Mouse (Mus musculus): ENCODE results near the gene Clec18a. TPM values are rescaled to one million over a fixed set of nuclear protein-coding genes. Genes with fewer than 3 reads are reported as not detected.
"Not testable (repeated sequence)": the region's sequence is repeated elsewhere in the genome, so short reads cannot be mapped to it uniquely, and the experiment has no call there.

Gene Clec18a
- polyA plus RNA-seq, 1 experiment from 2014 or later = not detected

DNA sequence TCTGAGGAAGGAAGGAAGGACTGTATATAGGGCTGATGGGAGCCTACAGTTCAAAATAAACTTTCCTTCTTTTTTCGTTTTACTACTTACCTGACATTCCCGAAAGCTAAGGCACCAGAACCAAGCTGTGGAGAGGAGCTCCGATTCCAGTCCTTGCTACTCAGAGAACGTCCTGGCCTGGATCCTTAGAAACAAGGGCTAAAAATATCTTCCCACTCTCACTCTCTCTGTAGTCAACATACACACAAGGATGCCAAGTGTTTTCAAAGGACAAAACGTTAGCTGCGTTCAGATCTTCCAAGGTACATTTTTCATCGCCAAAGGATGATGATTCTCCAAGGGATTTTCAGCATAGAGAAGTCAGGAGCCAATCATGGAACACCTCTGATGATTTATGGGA is 520 bp downstream of the Clec18a start:
- WGBS = 70% methylated on average over 7 of the region's 7 CpGs
- H3K4me1 ChIP-seq (ENCODE audit: insufficient read depth, low read depth, low read length) = peaks cover 6% of the 10 kb centered on the region; the same call in 1 of the 2 replicates
- H3K4me3 ChIP-seq (ENCODE audit: low read depth, low read length) = no peak overlapping the region
- no peak for ATAC-seq
- H3K9me3 ChIP-seq (ENCODE audit: low read length) = no peaks in the 10 kb centered on the region
- H3K27ac ChIP-seq (ENCODE audit: low read length) = no peak overlapping the region
- no peak overlapping the region for H3K4me2 ChIP-seq (replicated peaks; ENCODE audit: low read depth, low read length)
- H3K9ac ChIP-seq (replicated peaks; ENCODE audit: low read depth) = no peak overlapping the region
- no peak for DNase-seq (ENCODE audit: low spot score)
- TF ChIP-seq EP300 (IDR thresholded peaks at IDR 0.05) (no peak), CTCF (IDR thresholded peaks at IDR 0.05) (no peak)
- no peaks in the 10 kb centered on the region for H3K36me3 ChIP-seq (ENCODE audit: insufficient read depth, low read length)
- no peaks in the 10 kb centered on the region for H3K27me3 ChIP-seq (replicated peaks; ENCODE audit: insufficient read depth, low read length)

- TF ChIP-seq CTCF (IDR thresholded peaks at IDR 0.05) = peak; percentile 89
- no peak for TF ChIP-seq EP300 (IDR thresholded peaks at IDR 0.05)
- no peak overlapping the region for H3K9ac ChIP-seq (replicated peaks; ENCODE audit: low read depth)
- no peaks in the 10 kb centered on the region for H3K4me1 ChIP-seq (ENCODE audit: insufficient read depth, low read depth, low read length)
- H3K9me3 ChIP-seq (ENCODE audit: low read length) = no peaks in the 10 kb centered on the region
- DNase-seq (ENCODE audit: low spot score) = peak; percentile 89
- no peaks in the 10 kb centered on the region for H3K36me3 ChIP-seq (ENCODE audit: insufficient read depth, low read length)
- no peak overlapping the region for H3K27ac ChIP-seq (ENCODE audit: low read length)
- no peak overlapping the region for H3K4me2 ChIP-seq (replicated peaks; ENCODE audit: low read depth, low read length)
- ATAC-seq = no peak
- no peak overlapping the region for H3K4me3 ChIP-seq (ENCODE audit: low read depth, low read length)
- no peaks in the 10 kb centered on the region for H3K27me3 ChIP-seq (replicated peaks; ENCODE audit: insufficient read depth, low read length)
- WGBS = 2% methylated on average over 2 of the region's 2 CpGs
These were observed 2.1 kb downstream of the Clec18a start for GRCm38 (mm10) chr8:111090126-111090525.

GRCm38 (mm10) chr8:111083936-111084335 is 8.3 kb downstream of the Clec18a start:
- H3K27ac ChIP-seq (ENCODE audit: low read length); H3K4me2 ChIP-seq (replicated peaks; ENCODE audit: low read depth, low read length); H3K4me3 ChIP-seq (ENCODE audit: low read depth, low read length); H3K9ac ChIP-seq (replicated peaks; ENCODE audit: low read depth); H3K9me3 ChIP-seq (ENCODE audit: low read length); H3K4me1 ChIP-seq (ENCODE audit: insufficient read depth, low read depth, low read length); H3K36me3 ChIP-seq (ENCODE audit: insufficient read depth, low read length); ATAC-seq; DNase-seq (ENCODE audit: low spot score); H3K27me3 ChIP-seq (replicated peaks; ENCODE audit: insufficient read depth, low read length): not testable (repeated sequence)
- 85% methylated on average over 5 of the region's 5 CpGs for WGBS

DNA sequence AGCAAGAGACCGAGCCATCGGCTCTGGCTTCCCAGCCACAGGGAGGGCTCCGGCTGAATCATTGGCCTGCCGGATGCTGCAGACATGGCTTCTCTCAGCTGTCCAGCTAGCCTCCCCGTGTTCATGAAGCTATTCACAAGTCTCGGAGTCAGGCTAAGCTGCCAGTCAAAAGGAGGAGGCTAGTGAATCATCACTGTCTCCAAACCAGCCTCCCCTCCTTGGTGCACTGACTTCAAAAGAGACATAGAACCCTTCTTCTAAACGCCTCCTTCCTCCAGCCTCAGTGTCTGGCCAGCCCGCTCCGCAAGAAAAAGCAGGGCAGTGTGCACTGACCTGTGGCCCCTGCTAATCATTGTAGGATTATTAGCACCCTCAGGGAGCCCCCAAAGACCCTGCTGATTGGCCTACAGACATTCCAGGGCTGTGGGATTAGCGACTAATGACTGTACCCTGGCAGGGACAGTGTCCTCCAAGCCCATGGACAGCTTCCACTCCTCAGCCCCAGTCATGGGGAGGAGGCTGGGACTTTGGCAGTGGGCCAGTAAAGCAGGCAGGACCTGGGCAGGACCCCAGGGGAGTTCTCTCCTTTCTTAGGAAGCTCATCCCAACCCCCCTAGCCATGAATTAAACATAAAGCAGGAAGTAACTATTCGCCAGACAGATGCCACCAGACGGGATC is 10.5 kb downstream of the Clec18a start:
- Histone ChIP-seq H3K4me3 (ENCODE audit: low read depth, low read length) (no peak overlapping the region), H3K4me2 (replicated peaks; ENCODE audit: low read depth, low read length) (no peak overlapping the region), H3K4me1 (ENCODE audit: insufficient read depth, low read depth, low read length) (no peaks in the 10 kb centered on the region), H3K9me3 (ENCODE audit: low read length) (no peaks in the 10 kb centered on the region), H3K27ac (ENCODE audit: low read length) (no peak overlapping the region), H3K27me3 (replicated peaks; ENCODE audit: insufficient read depth, low read length) (no peaks in the 10 kb centered on the region), H3K36me3 (ENCODE audit: insufficient read depth, low read length) (no peaks in the 10 kb centered on the region), H3K9ac (replicated peaks; ENCODE audit: low read depth) (no peak overlapping the region)
- TF ChIP-seq CTCF (IDR thresholded peaks at IDR 0.05) = no peak
- no peak for TF ChIP-seq EP300 (IDR thresholded peaks at IDR 0.05)
- ATAC-seq (no peak), DNase-seq (ENCODE audit: low spot score) (no peak)
- 56% methylated on average over 12 of the region's 12 CpGs for WGBS

- H3K27me3 ChIP-seq (replicated peaks; ENCODE audit: insufficient read depth, low read length) = no peaks in the 10 kb centered on the region
- no peak for TF ChIP-seq EP300 (IDR thresholded peaks at IDR 0.05)
- peak; percentile 68 for TF ChIP-seq CTCF (IDR thresholded peaks at IDR 0.05)
- no peak overlapping the region for H3K9ac ChIP-seq (replicated peaks; ENCODE audit: low read depth)
- no peaks in the 10 kb centered on the region for H3K9me3 ChIP-seq (ENCODE audit: low read length)
- no peak for ATAC-seq
- no peak overlapping the region for H3K4me3 ChIP-seq (ENCODE audit: low read depth, low read length)
- no peaks in the 10 kb centered on the region for H3K36me3 ChIP-seq (ENCODE audit: insufficient read depth, low read length)
- no peaks in the 10 kb centered on the region for H3K4me1 ChIP-seq (ENCODE audit: insufficient read depth, low read depth, low read length)
- no peak overlapping the region for H3K27ac ChIP-seq (ENCODE audit: low read length)
- DNase-seq (ENCODE audit: low spot score) = peak; percentile 51
- no peak overlapping the region for H3K4me2 ChIP-seq (replicated peaks; ENCODE audit: low read depth, low read length)
- 40% methylated on average over 6 of the region's 6 CpGs for WGBS
These were observed 12.4 kb downstream of the Clec18a start for GRCm38 (mm10) chr8:111079861-111080271.

GRCm38 (mm10) chr8:111079461-111079860 is 12.8 kb downstream of the Clec18a start:
- H3K27ac ChIP-seq (ENCODE audit: low read length) = no peak overlapping the region
- no peak for ATAC-seq
- 56% methylated on average over 5 of the region's 5 CpGs for WGBS

More at GRCm38 (mm10) chr8:111079461-111079860, 12.8 kb downstream of the Clec18a start:
- Histone ChIP-seq H3K9me3 (ENCODE audit: low read length) (no peaks in the 10 kb centered on the region), H3K27me3 (replicated peaks; ENCODE audit: insufficient read depth, low read length) (no peaks in the 10 kb centered on the region), H3K4me3 (ENCODE audit: low read depth, low read length) (no peak overlapping the region), H3K9ac (replicated peaks; ENCODE audit: low read depth) (no peak overlapping the region), H3K4me1 (ENCODE audit: insufficient read depth, low read depth, low read length) (no peaks in the 10 kb centered on the region), H3K4me2 (replicated peaks; ENCODE audit: low read depth, low read length) (no peak overlapping the region), H3K36me3 (ENCODE audit: insufficient read depth, low read length) (no peaks in the 10 kb centered on the region)
- TF ChIP-seq EP300 (IDR thresholded peaks at IDR 0.05) (no peak), CTCF (IDR thresholded peaks at IDR 0.05) (no peak)
- no peak for DNase-seq (ENCODE audit: low spot score)

All from lung, postnatal 0 days (tissue).